Mouse (Mus musculus) olfactory bulb, adult 2 months (tissue): ENCODE results near the gene Rpl39. TPM values are rescaled to one million over a fixed set of nuclear protein-coding genes. Genes with fewer than 3 reads are reported as not detected.

ENCODE experiments used
- H3K27ac ChIP-seq: fragments of 200-500 bp; 2 replicates; pipeline ENCODE4 v1.5.1; 2012; ENCODE audit warnings: low read depth, low read length; ENCODE audit not compliant: insufficient read depth
- H3K4me1 ChIP-seq: fragments of 200-500 bp; 2 replicates; pipeline ENCODE4 v1.6.1; 2012; ENCODE audit warnings: low read length; ENCODE audit not compliant: control insufficient read depth, insufficient read depth
- H3K4me3 ChIP-seq: fragments of 200-500 bp; 2 replicates; pipeline ENCODE4 v1.5.1; 2012; ENCODE audit warnings: mild to moderate bottlenecking, low read depth, low read length, moderate library complexity; ENCODE audit not compliant: insufficient read depth
- CTCF ChIP-seq: fragments of 200-500 bp; IDR thresholded peaks from 2 replicates; pipeline ENCODE4 v1.5.1; 2012; ENCODE audit warnings: low read depth, mild to moderate bottlenecking, low read length, moderate library complexity; ENCODE audit not compliant: insufficient read depth
- POLR2A ChIP-seq: fragments of 200-500 bp; IDR thresholded peaks from 2 replicates; pipeline ENCODE4 v1.6.1; 2012; ENCODE audit warnings: mild to moderate bottlenecking, low read depth, low read length, moderate library complexity; ENCODE audit not compliant: insufficient read depth
- WGBS: fragments of 180-500 bp; shearing (Covaris S2); methylation state at CpG from one replicate; pipeline ENCODE4 v1.1.7; 2018; 5-methylcytosine and 5-hydroxymethylcytosine counted together
- polyA plus RNA-seq: library from polyadenylated mRNA; stranded (reverse); fragments of >200 nt; gene quantifications from 2 replicates; pipeline ENCODE4 v1.2.4, GENCODE M21; 2012; ENCODE audit warnings: low replicate concordance; ENCODE audit not compliant: missing spikeins, insufficient read depth, insufficient read length

Gene Rpl39
- polyA plus RNA-seq, 1 experiment, result not detected

GRCm38 (mm10) chrX:37076651-37077050 is 8.6 kb downstream of the Rpl39 start:
- WGBS, result 82% methylated on average over 8 of the region's 8 CpGs
- Histone ChIP-seq H3K4me3 (no peak overlapping the region), H3K4me1 (no peaks in the 10 kb centered on the region), H3K27ac (no peak overlapping the region)
- TF ChIP-seq CTCF (no peak), POLR2A (no peak)

GRCm38 (mm10) chrX:37074262-37074892 is 10.8 kb downstream of the Rpl39 start:
- WGBS, result 34% methylated on average over 9 of the region's 9 CpGs

GRCm38 (mm10) chrX:37068766-37069165 is 16.4 kb downstream of the Rpl39 start:
- WGBS, result 93% methylated on average over 5 of the region's 5 CpGs
- H3K27ac ChIP-seq, result no peak overlapping the region
- H3K4me3 ChIP-seq, result no peak overlapping the region
- no peaks in the 10 kb centered on the region for H3K4me1 ChIP-seq
- TF ChIP-seq CTCF, result no peak
- TF ChIP-seq POLR2A, result no peak

More at GRCm38 (mm10) chrX:37074262-37074892, 10.8 kb downstream of the Rpl39 start:
- Histone ChIP-seq H3K27ac (no peak overlapping the region), H3K4me3 (no peak overlapping the region), H3K4me1 (no peaks in the 10 kb centered on the region)
- TF ChIP-seq POLR2A, result no peak
- peak; percentile 31; the same call in 1 of the 2 replicates for TF ChIP-seq CTCF

- Histone ChIP-seq H3K4me1 (no peaks in the 10 kb centered on the region), H3K4me3 (no peak overlapping the region), H3K27ac (no peak overlapping the region)
- TF ChIP-seq CTCF, result no peak
- TF ChIP-seq POLR2A, result no peak
- 83% methylated on average over 3 of the region's 3 CpGs for WGBS
Observed at GRCm38 (mm10) chrX:37067299-37067698, 17.9 kb downstream of the Rpl39 start.

GRCm38 (mm10) chrX:37063902-37064301 is 21.3 kb downstream of the Rpl39 start:
- 84% methylated on average over 9 of the region's 9 CpGs for WGBS
- no peak overlapping the region for H3K4me3 ChIP-seq

GRCm38 (mm10) chrX:37048890-37049823 is 36.0 kb downstream of the Rpl39 start:
- no peak for TF ChIP-seq CTCF
- no peak for TF ChIP-seq POLR2A
- Histone ChIP-seq H3K27ac (no peak overlapping the region), H3K4me3 (peak overlapping the region; percentile 13), H3K4me1 (peaks cover 13% of the 10 kb centered on the region)
- 18% methylated on average over 70 of the region's 70 CpGs for WGBS

More at GRCm38 (mm10) chrX:37063902-37064301, 21.3 kb downstream of the Rpl39 start:
- Histone ChIP-seq H3K27ac (no peak overlapping the region), H3K4me1 (no peaks in the 10 kb centered on the region)
- TF ChIP-seq CTCF (no peak), POLR2A (no peak)

- no peak for TF ChIP-seq POLR2A
- TF ChIP-seq CTCF, result no peak
- no peak within 1 kb of the TSS for H3K27ac ChIP-seq
- H3K4me1 ChIP-seq, result peaks cover 13% of the 10 kb centered on the region
- 17% methylated on average over 37 of the region's 38 CpGs for WGBS
- H3K4me3 ChIP-seq, result peak within 1 kb of the TSS; percentile 13
Observed at GRCm38 (mm10) chrX:37048066-37048889, 36.9 kb downstream of the Rpl39 start, which contains the start of gene Sowahd. Gene Sowahd (plus strand): TSS chrX:37048845.

- WGBS, result 23% methylated on average over 9 of the region's 9 CpGs
- H3K27ac ChIP-seq, result no peak overlapping the region
- TF ChIP-seq CTCF (no peak), POLR2A (no peak)
Observed at GRCm38 (mm10) chrX:37042726-37043125, 42.5 kb downstream of the Rpl39 start.

More at GRCm38 (mm10) chrX:37042726-37043125, 42.5 kb downstream of the Rpl39 start:
- no peak overlapping the region for H3K4me3 ChIP-seq
- H3K4me1 ChIP-seq, result no peaks in the 10 kb centered on the region

Other genes with a start within 250 kb of the Rpl39 start
- gene Ube2a, start 211.5 kb downstream of the Rpl39 start, polyA plus RNA-seq, result not detected in 2 replicates
- not detected in 2 replicates for gene C330007P06Rik, start 211.3 kb downstream of the Rpl39 start, polyA plus RNA-seq
- gene Nkrf, start 182.5 kb downstream of the Rpl39 start, polyA plus RNA-seq, result not detected in 2 replicates
- gene Sept6, start 93.6 kb downstream of the Rpl39 start, polyA plus RNA-seq, result not detected in 2 replicates
- not detected in 2 replicates for gene Sowahd, start 36.6 kb downstream of the Rpl39 start, polyA plus RNA-seq
- not detected in 2 replicates for gene Upf3b, start 24.9 kb upstream of the Rpl39 start, polyA plus RNA-seq
- not detected in 2 replicates for gene Nkap, start 41.4 kb upstream of the Rpl39 start, polyA plus RNA-seq
- not detected in 2 replicates for gene Akap14, start 83.4 kb upstream of the Rpl39 start, polyA plus RNA-seq
- gene Ndufa1, start 105.8 kb upstream of the Rpl39 start, polyA plus RNA-seq, result not detected in 2 replicates
- not detected in 2 replicates for gene Rnf113a1, start 105.8 kb upstream of the Rpl39 start, polyA plus RNA-seq
- not detected in 2 replicates for gene Gm9, start 125.6 kb upstream of the Rpl39 start, polyA plus RNA-seq
- gene Rhox1, start 136.9 kb upstream of the Rpl39 start, polyA plus RNA-seq, result not detected in 2 replicates
- not detected in 2 replicates for gene Rhox2a, start 159.6 kb upstream of the Rpl39 start, polyA plus RNA-seq
- not detected in 2 replicates for gene Rhox3a, start 164.5 kb upstream of the Rpl39 start, polyA plus RNA-seq
- not detected in 2 replicates for gene Rhox4a, start 179.9 kb upstream of the Rpl39 start, polyA plus RNA-seq